Mouse (Mus musculus): ENCODE results near the gene Prkn.
A peak's percentile ranks its signal among the peaks of the same experiment; 100 is the strongest.

The Prkn gene

DNA sequence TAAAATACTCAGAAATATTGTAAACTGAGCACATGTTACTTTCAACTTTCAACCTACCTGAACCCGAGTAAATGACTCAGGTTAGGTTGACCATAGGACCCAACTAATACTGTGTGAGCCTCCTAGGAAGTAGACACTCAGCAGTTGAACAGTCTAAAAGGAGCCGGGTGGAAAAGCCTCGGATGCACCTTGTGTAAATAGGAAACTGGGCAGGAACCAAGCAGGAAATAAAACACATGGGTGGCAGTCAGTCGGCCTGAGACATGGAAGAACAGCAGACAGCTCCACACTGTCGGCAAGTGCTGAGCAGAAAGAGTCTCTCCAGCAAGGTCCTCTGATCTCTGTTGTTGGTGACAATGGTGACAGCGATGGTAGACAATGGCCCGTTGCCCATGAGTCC lies 676.0 kb downstream of the Prkn start:
- DNase-seq (ENCODE audit: extremely low read depth, low read depth) = no peak

DNA sequence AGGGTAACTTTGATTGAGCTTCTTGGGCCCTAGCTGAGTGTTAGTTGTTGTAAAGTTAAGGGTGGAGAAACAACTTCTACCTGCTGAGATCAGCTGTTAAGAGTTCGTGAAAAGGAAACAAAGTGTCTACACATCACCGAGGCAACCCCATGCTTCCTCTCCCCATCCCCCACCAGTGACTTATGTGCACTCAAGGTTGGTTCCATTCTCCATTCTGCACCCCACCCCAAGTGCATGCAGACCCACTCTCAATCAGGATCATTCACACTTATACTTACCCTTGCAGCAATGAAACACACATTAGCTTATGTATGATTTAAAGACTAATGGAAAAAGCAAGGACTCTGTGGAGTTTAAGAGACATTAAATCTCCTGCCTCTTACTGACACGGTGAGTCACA lies 691.9 kb downstream of the Prkn start:
- DNase-seq (ENCODE audit: extremely low read depth, low read depth) = no peak

DNA sequence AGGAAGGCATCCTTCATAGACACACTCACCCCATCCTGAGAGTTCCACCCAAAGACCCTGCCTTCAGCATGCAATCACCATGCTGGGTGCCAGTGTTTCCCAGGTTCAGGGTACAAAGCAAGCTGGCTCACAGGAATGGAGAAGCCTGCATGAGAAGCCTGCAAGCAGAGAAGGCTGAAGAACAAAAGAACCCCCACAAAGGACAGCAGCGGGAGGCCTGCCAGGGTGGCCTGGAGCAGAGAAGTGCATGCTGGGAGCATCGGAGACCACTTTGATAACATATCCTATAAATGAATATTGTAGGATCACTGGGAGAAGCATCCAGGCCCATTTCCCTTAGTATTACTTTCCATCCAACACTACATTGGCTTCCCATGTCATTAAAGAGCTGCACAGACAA lies 692.6 kb downstream of the Prkn start:
- no peak for DNase-seq (ENCODE audit: extremely low read depth, low read depth)

- DNase-seq (ENCODE audit: extremely low read depth, low read depth) = no peak
These were observed 693.7 kb downstream of the Prkn start for GRCm38 (mm10) chr17:11533835-11534234.

GRCm38 (mm10) chr17:11538826-11539225 lies 698.6 kb downstream of the Prkn start:
- DNase-seq (ENCODE audit: extremely low read depth, low read depth) = no peak

DNA sequence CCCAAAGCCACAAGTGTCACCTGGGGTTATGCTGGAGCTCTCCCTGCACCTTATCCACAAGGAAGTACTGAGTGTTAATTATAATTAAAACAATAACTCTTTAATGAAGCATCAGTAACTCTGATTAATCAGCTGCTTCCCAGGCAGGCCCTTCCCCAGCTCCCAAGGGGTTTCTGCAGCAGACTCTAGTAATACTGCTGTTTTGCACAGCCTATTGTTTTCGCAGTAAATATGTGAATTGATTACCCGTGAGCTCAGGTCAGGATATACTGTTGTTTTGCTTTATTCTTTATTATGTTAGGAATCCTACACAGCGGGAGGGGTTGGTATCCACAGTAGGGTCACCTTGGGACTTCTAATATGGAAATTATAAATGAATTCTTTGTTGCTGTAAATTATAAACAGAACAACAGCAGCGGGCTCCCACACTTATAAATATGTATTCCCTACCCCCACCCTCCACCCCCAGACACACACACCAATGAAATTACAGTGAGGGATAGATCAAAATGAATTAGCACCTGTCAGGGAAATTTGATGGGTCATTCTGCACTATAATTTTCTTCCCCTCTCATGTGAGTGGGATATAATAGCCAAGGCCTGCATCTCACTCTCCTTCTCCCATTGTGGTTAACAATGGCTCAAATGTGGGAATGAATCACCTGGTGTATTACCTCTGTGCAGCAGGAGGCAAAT lies 701.9 kb downstream of the Prkn start:
- DNase-seq (ENCODE audit: extremely low read depth, low read depth) = no peak

GRCm38 (mm10) chr17:11550562-11550961 lies 710.4 kb downstream of the Prkn start:
- no peak for DNase-seq (ENCODE audit: extremely low read depth, low read depth)

DNA sequence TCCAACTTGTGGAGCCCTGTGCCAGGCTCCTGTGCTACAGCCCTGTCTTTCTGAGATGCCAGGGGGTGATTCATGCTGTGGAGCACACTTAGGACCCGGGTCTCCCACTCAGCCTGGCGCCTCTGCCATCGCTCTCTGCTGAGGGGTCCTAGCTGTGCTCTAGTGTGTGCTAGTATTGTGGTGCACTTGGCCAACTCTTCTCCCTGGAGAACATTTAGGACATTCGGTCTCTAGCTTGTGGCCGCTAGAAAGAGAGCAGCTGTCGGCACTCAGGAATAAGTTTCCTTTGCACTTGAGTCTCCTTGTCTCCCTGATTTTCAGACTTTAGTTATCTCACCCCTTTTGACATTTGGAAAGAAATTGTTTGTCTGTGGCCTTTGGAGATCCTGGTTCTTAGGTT lies 725.5 kb downstream of the Prkn start:
- DNase-seq (ENCODE audit: extremely low read depth, low read depth) = no peak

GRCm38 (mm10) chr17:11570392-11570791 lies 730.2 kb downstream of the Prkn start:
- DNase-seq (ENCODE audit: extremely low read depth, low read depth) = no peak

GRCm38 (mm10) chr17:11573666-11574065 lies 733.5 kb downstream of the Prkn start:
- DNase-seq (ENCODE audit: extremely low read depth, low read depth) = no peak

- DNase-seq (ENCODE audit: extremely low read depth, low read depth) = no peak
These were observed 745.3 kb downstream of the Prkn start for GRCm38 (mm10) chr17:11585491-11585890.

GRCm38 (mm10) chr17:11607931-11608330 lies 767.7 kb downstream of the Prkn start:
- DNase-seq (ENCODE audit: extremely low read depth, low read depth) = no peak

GRCm38 (mm10) chr17:11611459-11611858 lies 771.3 kb downstream of the Prkn start:
- peak; percentile 26 for DNase-seq (ENCODE audit: extremely low read depth, low read depth)

DNA sequence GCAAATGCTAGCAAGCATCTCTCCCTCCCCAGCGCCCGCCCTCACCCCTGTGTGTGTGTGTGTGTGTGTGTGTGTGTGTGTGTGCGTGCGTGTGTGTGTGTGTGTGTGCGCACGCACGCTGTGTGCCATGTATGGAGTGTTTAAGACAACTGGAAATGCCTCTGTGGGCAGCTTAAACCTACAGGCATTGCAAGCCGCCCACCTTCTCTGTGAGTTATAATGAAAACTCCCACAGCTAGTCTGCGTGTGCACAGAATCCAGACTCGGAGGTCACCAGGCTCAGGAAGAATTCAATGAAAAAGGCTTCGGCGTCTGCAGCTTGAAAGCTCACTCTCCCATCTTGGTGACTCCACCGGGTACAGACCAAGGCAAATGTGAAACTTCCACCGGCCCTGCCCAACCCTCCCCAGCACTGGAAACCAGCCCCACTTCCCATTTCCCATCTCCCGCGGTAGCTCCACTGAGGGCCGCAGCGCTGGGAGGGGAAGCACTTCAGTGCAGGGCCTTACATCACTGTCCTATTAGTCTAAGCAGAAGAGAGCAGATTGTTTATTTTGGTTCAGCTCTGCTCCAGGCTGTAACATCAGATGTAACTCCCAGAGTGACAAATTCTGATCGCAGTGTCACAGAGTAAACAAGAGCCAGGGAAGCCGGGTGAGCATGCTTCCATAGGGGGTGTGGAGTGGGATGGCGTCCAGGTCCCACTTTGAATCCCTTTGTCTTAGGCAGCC lies 772.8 kb downstream of the Prkn start:
- DNase-seq (ENCODE audit: extremely low read depth, low read depth) = no peak

DNA sequence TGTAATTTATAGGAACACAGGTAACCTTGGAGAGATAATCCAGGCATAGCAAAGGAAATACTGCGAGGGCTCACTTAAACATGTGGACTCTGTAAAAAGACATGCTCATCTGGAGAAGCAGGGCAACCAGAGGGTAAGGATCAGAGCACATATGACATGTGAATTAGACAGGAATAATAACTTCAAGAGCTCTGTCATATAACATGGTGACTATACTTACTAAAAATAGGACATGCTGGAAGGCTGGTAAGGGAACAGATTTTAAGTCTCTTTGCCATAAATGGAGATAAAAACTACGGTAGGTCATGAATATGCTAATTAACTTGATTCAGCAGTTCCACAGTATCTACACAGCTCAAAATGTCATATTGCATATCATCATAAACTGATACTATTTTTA lies 777.4 kb downstream of the Prkn start:
- DNase-seq (ENCODE audit: extremely low read depth, low read depth) = no peak

- no peak for DNase-seq (ENCODE audit: extremely low read depth, low read depth)
These were observed 778.9 kb downstream of the Prkn start for GRCm38 (mm10) chr17:11618886-11619590.

DNA sequence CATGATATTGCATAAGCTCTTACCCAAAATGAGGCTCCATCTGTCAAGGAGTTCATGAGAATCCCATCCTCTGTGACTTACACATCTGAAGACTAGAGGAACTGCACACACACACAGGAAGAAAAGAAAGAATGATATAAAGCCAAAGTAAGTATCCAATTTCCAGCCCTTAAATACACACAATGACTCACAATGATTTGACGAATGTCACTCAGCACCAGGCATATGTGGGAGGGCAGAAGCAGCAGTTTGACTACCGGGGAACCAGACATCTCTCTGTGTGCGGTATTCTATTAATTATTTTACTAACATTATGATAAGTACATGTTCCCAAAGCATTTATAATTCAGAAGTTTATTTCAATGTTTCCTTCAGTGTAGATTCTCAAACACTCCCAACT lies 780.6 kb downstream of the Prkn start:
- no peak for DNase-seq (ENCODE audit: extremely low read depth, low read depth)

DNA sequence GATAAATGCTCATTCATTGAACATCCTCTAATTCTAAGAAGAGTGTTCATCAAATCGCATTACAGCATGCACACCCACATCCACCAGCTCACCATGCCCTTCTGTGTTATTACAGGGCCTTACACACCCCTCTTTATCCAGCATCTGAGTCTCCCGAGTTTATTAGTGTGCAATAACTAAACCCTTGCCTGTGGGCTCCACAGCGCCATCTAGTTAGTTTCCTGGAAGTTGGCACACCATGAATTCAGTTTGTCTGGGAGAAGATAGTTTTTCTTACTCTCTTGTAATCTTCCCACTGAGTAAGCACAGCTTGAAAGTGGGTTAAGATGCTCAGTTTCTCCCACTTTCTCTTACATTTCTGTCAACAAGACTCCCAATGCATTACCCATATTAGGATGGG lies 781.3 kb downstream of the Prkn start:
- peak; percentile 24 for DNase-seq (ENCODE audit: extremely low read depth, low read depth)

- DNase-seq (ENCODE audit: extremely low read depth, low read depth) = no peak
These were observed 786.1 kb downstream of the Prkn start for GRCm38 (mm10) chr17:11626306-11626705.

- no peak for DNase-seq (ENCODE audit: extremely low read depth, low read depth)
These were observed 794.9 kb downstream of the Prkn start for GRCm38 (mm10) chr17:11635121-11635520.

DNA sequence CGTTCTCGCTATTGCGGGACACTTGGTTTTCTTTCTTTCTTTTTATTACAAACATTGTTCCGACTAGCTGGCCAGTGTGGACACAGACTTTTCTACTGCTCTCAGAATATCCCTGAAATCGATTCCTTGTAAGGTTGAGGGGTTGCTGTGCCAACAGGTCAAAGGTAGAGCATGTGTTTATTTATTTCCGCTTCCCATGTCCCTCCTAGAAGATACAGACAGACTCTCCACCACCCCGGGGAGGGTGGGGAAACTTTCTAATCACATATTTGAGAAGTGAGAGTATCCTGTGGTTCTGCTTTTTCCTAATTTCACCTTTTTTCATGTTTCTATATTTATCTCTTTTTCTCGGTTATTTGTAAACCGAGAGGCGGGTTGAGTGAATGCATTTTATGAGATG lies 797.5 kb downstream of the Prkn start:
- no peak for DNase-seq (ENCODE audit: extremely low read depth, low read depth)

- DNase-seq (ENCODE audit: extremely low read depth, low read depth) = no peak
These were observed 798.3 kb downstream of the Prkn start for GRCm38 (mm10) chr17:11638451-11638850.
